Mouse (Mus musculus) cortical plate, adult 2 months (tissue): Measurements from ENCODE around the gene Fhdc1. TPM values are rescaled to one million over a fixed set of nuclear protein-coding genes. Genes with fewer than 3 reads are reported as not detected.

ENCODE experiments used
- H3K27ac ChIP-seq: fragments of 200-500 bp; 2 replicates; pipeline ENCODE4 v1.5.1; 2012; ENCODE audit warnings: low read length, control low read depth, inconsistent platforms; ENCODE audit not compliant: insufficient read depth
- H3K4me1 ChIP-seq: fragments of 200-500 bp; 2 replicates; pipeline ENCODE4 v1.6.1; 2011; ENCODE audit warnings: low read length; ENCODE audit not compliant: control insufficient read depth, insufficient read depth
- H3K4me3 ChIP-seq: fragments of 200-500 bp; 2 replicates; pipeline ENCODE4 v1.5.1; 2011; ENCODE audit warnings: mild to moderate bottlenecking, low read length, control low read depth; ENCODE audit not compliant: insufficient read depth
- CTCF ChIP-seq: fragments of 200-500 bp; IDR thresholded peaks from 2 replicates; pipeline ENCODE4 v1.5.1; 2011; ENCODE audit warnings: mild to moderate bottlenecking, control low read depth, low read length; ENCODE audit not compliant: insufficient read depth; ENCODE audit errors: extremely low read depth
- POLR2A ChIP-seq: fragments of 200-500 bp; IDR thresholded peaks from 2 replicates; pipeline ENCODE4 v1.6.1; 2011; ENCODE audit warnings: mild to moderate bottlenecking, low read length, control low read depth; ENCODE audit not compliant: insufficient read depth; ENCODE audit errors: extremely low read depth
- polyA plus RNA-seq: library from polyadenylated mRNA; depleted of rRNA; stranded (reverse); fragments of >200 nt; gene quantifications from 2 replicates; pipeline ENCODE4 v1.2.3, GENCODE M21; 2012

Fhdc1 gene
- polyA plus RNA-seq, 1 experiment = 1.9 TPM

DNA sequence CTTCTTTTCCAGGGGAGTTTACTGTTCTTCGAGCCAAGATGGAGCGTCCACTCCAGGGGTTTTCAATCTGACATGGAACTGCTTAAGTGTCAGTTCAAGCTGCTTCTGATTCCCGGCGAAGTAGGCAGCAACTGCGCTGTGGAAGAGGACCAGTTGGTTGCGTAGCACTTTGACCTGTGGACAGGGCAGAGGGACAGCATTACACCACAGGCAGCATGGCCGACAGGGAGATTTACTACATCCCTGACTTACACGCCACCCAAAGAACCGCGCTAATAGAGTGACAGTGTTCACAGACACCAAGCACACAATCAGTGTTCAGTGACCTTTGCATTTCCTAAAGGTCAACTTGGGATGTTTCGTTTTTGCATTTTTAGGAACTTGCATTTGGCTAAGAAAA, 17.5 kb upstream of the Fhdc1 start:
- TF ChIP-seq POLR2A = no peak
- TF ChIP-seq CTCF = no peak
- H3K4me3 ChIP-seq = no peak overlapping the region
- H3K4me1 ChIP-seq = no peaks in the 10 kb centered on the region
- H3K27ac ChIP-seq = no peak overlapping the region

DNA sequence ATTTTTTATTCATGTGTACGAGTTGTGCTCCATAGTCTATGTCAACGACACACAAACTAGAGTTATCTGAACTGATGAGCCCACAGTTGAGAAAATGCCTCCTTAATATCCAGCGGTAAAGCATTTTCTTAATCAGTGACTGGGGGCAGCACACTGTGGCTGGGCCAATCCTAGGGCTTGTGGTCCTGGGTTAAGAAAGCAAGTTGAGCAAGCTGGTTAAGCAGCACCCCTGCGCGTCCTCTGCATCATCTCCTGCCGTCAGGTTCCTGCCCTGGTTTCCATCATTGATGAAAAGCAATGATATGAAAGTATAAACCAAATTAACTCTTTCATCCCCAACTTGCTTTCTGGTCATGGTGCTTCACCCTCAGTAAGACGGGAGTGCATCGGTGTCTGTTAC, 12.4 kb upstream of the Fhdc1 start:
- H3K4me3 ChIP-seq = no peak overlapping the region
- H3K4me1 ChIP-seq = no peaks in the 10 kb centered on the region; the same call in 1 of the 2 replicates
- H3K27ac ChIP-seq = no peak overlapping the region
- TF ChIP-seq CTCF (no peak), POLR2A (no peak)

DNA sequence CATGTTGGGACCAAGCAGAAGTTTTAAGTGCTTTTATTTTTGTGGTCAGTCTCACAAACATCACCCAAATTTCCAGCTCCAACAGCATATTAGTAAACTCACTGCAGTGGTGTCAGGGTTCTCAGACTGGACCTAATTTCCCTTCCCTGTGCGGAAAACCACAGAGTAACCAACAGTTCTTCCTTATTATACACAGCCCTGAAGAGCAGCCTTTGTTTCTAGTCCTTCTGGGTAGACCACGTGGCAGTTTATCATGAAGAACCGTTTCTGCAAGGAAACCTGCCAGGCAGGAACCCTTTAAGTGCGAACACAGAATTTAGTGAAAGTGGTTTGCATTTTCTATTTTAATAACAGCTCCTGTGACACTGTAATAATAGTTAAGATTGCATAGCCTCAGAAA, 11.9 kb upstream of the Fhdc1 start:
- no peak overlapping the region for H3K4me3 ChIP-seq
- no peaks in the 10 kb centered on the region; the same call in 1 of the 2 replicates for H3K4me1 ChIP-seq
- no peak overlapping the region for H3K27ac ChIP-seq
- TF ChIP-seq POLR2A (no peak), CTCF (no peak)

DNA sequence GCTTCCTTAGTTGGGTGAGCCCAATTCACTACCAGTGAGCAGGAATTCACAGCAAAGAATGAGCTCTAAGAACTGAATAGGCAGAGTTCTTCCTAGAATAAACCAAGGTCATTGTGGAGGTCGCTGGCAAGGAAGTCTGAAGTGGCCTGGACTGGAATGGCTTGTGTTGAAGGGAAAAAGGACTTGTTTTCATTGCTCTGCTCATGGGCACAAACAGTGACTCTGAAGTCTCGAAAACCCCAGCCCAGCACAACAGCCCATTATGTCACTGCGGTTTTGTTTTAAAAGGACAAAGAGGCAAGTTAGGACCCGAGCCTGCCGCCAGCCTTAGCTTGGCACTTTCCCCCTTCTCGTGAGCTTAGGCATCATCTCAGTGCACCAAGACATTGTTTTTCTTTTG, 8.5 kb upstream of the Fhdc1 start:
- Histone ChIP-seq H3K27ac (0 out of 2 replicates have a peak overlapping the region, but pooled peaks have one; percentile 55), H3K4me1 (no peaks in the 10 kb centered on the region; the same call in 1 of the 2 replicates)

DNA sequence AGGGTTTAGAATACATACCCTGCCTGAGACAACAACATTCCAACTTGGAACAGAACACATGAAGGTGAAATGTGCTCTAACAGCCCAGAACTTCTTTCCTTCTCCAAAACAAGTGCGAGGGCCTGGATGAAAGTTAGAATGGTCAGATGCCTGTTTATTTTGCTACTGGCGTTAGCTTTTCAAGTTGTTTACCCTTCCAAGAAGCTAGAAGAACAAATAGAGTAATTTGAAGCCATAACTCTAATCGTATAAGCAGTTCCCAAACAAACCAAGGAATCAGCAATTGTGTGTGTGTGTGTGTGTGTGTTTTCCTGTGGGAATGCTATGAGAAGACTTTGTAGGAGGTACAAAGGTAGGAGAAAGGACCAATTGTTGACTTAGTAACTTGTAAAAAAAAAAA, 4.7 kb upstream of the Fhdc1 start:
- Histone ChIP-seq H3K4me1 (no peaks in the 10 kb centered on the region), H3K27ac (no peak overlapping the region), H3K4me3 (no peak overlapping the region)
- TF ChIP-seq CTCF (no peak), POLR2A (no peak)

More for the DNA sequence above, 8.5 kb upstream of the Fhdc1 start:
- no peak overlapping the region for H3K4me3 ChIP-seq
- TF ChIP-seq POLR2A (no peak), CTCF (no peak)

DNA sequence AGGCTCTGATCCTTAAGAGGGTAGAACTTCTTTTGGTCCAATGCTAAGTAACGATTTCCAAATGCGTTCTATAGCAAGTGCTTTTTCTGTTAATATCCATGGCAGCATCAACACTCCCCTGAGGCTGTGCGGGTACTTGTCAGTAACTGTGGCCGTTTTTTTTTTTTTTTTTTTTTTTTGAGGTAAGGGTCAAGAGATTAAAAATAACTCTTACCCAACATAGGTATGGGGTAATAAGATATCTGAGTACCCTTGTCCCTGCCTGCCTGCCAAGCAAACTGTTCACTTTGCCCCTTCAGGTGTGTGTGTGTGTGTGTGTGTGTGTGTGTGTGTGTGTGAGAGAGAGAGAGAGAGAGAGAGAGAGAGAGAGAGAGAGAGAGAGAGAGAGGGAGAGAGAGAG, 4.1 kb upstream of the Fhdc1 start:
- no peak overlapping the region for H3K27ac ChIP-seq
- H3K4me3 ChIP-seq = no peak overlapping the region
- H3K4me1 ChIP-seq = no peaks in the 10 kb centered on the region
- TF ChIP-seq CTCF (no peak), POLR2A (no peak)

DNA sequence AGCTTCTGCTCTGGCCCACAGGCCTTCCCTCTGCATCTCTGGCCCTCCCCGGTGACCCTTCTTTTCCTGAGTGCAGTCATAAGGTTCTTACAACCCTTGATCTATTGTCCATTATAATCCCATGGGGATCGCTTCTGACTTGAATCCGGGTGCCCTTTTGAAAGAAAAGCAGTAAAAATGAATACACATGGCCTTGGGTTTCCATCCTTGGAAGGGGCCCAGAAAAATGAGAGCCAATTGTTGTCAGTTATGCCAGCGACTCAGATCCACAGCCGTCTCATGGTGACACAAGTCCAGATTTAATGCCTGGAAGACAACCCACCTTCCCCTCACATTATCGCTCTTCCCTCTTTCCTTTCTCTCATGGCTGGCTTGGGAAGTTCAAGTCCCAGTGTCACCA, 1.9 kb upstream of the Fhdc1 start:
- TF ChIP-seq POLR2A (no peak), CTCF (no peak)
- H3K27ac ChIP-seq = no peak overlapping the region
- H3K4me1 ChIP-seq = no peaks in the 10 kb centered on the region
- no peak overlapping the region for H3K4me3 ChIP-seq

DNA sequence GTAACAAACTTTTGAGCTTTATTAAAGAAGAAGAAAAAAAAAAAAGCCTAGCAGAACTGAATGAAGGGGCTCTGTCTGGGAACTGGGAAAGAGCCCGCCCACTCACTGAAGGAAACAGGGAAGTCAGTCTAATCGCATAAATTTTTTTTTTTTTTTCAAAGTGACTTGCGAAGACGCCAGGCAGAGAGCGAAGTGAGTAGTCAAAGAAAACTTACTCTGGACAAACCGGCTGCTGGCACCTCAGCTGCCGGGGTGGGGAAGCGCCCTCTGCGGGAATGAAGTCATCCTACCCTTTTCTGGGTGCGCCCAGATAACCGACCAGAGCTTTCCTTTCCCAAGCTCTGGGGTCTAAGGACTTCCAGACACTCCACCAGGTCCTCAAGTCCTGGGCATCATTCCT, 875 bp upstream of the Fhdc1 start:
- TF ChIP-seq CTCF (no peak), POLR2A (no peak)
- H3K4me3 ChIP-seq = peak overlapping the region; percentile 38; the same call in 1 of the 2 replicates
- no peak overlapping the region for H3K27ac ChIP-seq
- no peaks in the 10 kb centered on the region for H3K4me1 ChIP-seq

DNA sequence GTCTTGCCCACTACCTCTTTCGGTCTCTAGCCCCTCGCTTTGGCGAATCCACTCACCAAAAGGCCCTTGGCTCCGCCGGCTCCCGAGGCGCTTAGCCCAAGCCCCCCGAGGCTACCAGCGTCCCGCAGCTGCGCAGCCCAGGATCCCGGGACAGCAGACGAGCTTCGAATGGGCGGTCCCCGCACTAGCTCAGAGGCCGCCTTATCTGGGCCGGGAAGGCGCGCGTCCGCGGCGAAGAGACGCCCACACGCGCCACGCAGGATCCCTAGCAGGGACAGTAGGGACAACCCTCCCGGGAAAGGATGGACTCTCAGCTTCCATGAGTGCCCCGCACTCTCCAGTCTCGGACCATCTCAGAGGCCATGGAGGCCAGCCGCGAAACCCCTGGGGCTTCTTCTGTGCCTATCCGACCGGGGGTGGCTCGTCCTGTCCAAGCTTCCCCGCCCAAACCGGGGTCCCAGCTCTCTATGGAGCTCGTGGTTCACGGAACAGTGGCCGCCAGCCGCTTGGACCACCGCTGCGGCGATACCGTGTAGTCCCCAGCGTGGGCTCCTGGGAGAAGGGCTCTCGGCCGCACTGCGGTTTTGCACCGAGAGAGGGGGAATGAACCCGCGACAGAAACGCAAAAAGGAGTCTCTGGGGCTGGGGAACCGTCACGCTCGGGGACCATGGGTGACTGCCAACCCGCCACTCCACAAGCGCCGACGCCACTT, 780 bp downstream of the Fhdc1 start:
- H3K27ac ChIP-seq = no peak overlapping the region
- peak overlapping the region; percentile 38 for H3K4me3 ChIP-seq
- TF ChIP-seq POLR2A = no peak
- no peak for TF ChIP-seq CTCF
- no peaks in the 10 kb centered on the region for H3K4me1 ChIP-seq

DNA sequence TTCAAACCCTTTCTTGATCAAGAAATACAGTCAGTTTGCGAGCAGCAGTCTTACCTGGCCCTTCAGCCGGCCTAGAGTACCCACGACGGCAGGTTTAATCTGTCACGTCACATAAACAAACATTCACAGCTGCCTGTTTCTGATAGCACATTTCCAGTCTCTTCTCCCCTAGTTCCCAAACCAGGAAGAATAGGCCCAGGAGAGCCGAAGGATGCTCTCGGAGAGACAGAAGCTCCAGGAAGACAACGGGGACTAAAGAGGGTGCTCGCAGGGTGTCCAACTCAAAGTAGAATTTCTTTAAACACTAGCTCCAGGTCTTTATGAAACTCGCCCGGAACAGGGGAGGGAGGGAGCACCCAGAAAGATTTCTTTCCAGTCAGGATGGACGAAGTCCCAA, 1.3 kb downstream of the Fhdc1 start:
- Histone ChIP-seq H3K4me3 (peak overlapping the region; percentile 38), H3K4me1 (no peaks in the 10 kb centered on the region), H3K27ac (no peak overlapping the region)
- TF ChIP-seq CTCF = no peak
- no peak for TF ChIP-seq POLR2A
